Mouse (Mus musculus) brain, adult 2 months (tissue): ENCODE measurements around the gene Syce1.
A peak's percentile ranks its signal among the peaks of the same experiment; 100 is the strongest.

Experiments
- DNase-seq: peaks from one replicate; pipeline ENCODE4 v3.0.0; 2011; ENCODE audit warnings: low read depth, low spot score

Syce1 gene

GRCm38 (mm10) chr7:140787406-140788052 lies at the start of gene Syce1:
Syce1 (minus strand) TSS chr7:140787852.
- no peak for DNase-seq

GRCm38 (mm10) chr7:140836243-140837115 lies 48.8 kb upstream of the Syce1 start:
- DNase-seq: peak; percentile 74

- no peak for DNase-seq
Observed at GRCm38 (mm10) chr7:140835758-140836087, 48.1 kb upstream of the Syce1 start.

- no peak for DNase-seq
Observed at GRCm38 (mm10) chr7:140834968-140835757, 47.5 kb upstream of the Syce1 start, which contains the start of gene Urah. Urah (plus strand) TSS chr7:140835018.

GRCm38 (mm10) chr7:140833341-140833740 lies 45.7 kb upstream of the Syce1 start:
- DNase-seq: no peak

GRCm38 (mm10) chr7:140831447-140831846 lies 43.8 kb upstream of the Syce1 start:
- no peak for DNase-seq

- DNase-seq: peak; percentile 94
Observed at GRCm38 (mm10) chr7:140828171-140828881, 40.7 kb upstream of the Syce1 start.

GRCm38 (mm10) chr7:140822731-140823130 lies 35.1 kb upstream of the Syce1 start:
- no peak for DNase-seq

GRCm38 (mm10) chr7:140821653-140822329 lies 34.1 kb upstream of the Syce1 start, which contains the start of gene Zfp941:
Zfp941 (minus strand) TSS chr7:140822178.
- DNase-seq: peak; percentile 93

- no peak for DNase-seq
Observed at GRCm38 (mm10) chr7:140821305-140821652, 33.6 kb upstream of the Syce1 start.

GRCm38 (mm10) chr7:140820173-140820572 lies 32.5 kb upstream of the Syce1 start:
- DNase-seq: no peak

- DNase-seq: no peak
Observed at GRCm38 (mm10) chr7:140812850-140813249, 25.2 kb upstream of the Syce1 start.

- DNase-seq: no peak
Observed at GRCm38 (mm10) chr7:140811714-140812113, 24.1 kb upstream of the Syce1 start.

GRCm38 (mm10) chr7:140810496-140810895 lies 22.8 kb upstream of the Syce1 start:
- no peak for DNase-seq

- peak; percentile 83 for DNase-seq
Observed at GRCm38 (mm10) chr7:140805704-140806103, 18.1 kb upstream of the Syce1 start.

- DNase-seq: no peak
Observed at GRCm38 (mm10) chr7:140802629-140803028, 15.0 kb upstream of the Syce1 start.

GRCm38 (mm10) chr7:140798212-140798611 lies 10.6 kb upstream of the Syce1 start:
- no peak for DNase-seq

GRCm38 (mm10) chr7:140797619-140798018 lies 10.0 kb upstream of the Syce1 start:
- no peak for DNase-seq

- no peak for DNase-seq
Observed at GRCm38 (mm10) chr7:140793541-140793940, 5.9 kb upstream of the Syce1 start.

GRCm38 (mm10) chr7:140788053-140788435 lies 392 bp upstream of the Syce1 start:
- no peak for DNase-seq

GRCm38 (mm10) chr7:140780548-140780947 lies 7.1 kb downstream of the Syce1 start:
- no peak for DNase-seq
